Mouse (Mus musculus) right cerebral cortex, postnatal 36 days (tissue): ENCODE measurements around the gene Mettl5.

Experiments used
- DNase-seq, 2 experiments: peaks; one replicate each; pipeline ENCODE4 v3.0.0; 2022; ENCODE audit warnings: low spot score in 2 of 2, mixed read lengths in 1 of 2

Gene Mettl5

GRCm38 (mm10) chr2:69856392-69856791 lies 29.0 kb downstream of the Mettl5 start:
- DNase-seq: no peak

- DNase-seq: no peak
These were observed 33.9 kb downstream of the Mettl5 start for GRCm38 (mm10) chr2:69851427-69852058.

GRCm38 (mm10) chr2:69849215-69849614 lies 36.2 kb downstream of the Mettl5 start:
- no peak for DNase-seq

GRCm38 (mm10) chr2:69840261-69840660 lies 45.2 kb downstream of the Mettl5 start:
- DNase-seq: no peak

- no peak for DNase-seq
These were observed 46.7 kb downstream of the Mettl5 start for GRCm38 (mm10) chr2:69838707-69839106.

GRCm38 (mm10) chr2:69837996-69838395 lies 47.4 kb downstream of the Mettl5 start:
- DNase-seq: no peak

GRCm38 (mm10) chr2:69837244-69837967 lies 48.0 kb downstream of the Mettl5 start:
- no peak for DNase-seq

GRCm38 (mm10) chr2:69830116-69830515 lies 55.3 kb downstream of the Mettl5 start:
- DNase-seq: no peak

GRCm38 (mm10) chr2:69829680-69830079 lies 55.7 kb downstream of the Mettl5 start:
- no peak for DNase-seq

GRCm38 (mm10) chr2:69828031-69828430 lies 57.4 kb downstream of the Mettl5 start:
- no peak for DNase-seq

- DNase-seq: no peak
These were observed 59.0 kb downstream of the Mettl5 start for GRCm38 (mm10) chr2:69826380-69826779.

- DNase-seq: no peak
These were observed 59.5 kb downstream of the Mettl5 start for GRCm38 (mm10) chr2:69825898-69826297.

- DNase-seq: no peak
These were observed 62.2 kb downstream of the Mettl5 start for GRCm38 (mm10) chr2:69823129-69823677.

- peak in 1 of 2 experiments; percentile 16 for DNase-seq
These were observed 62.9 kb downstream of the Mettl5 start for GRCm38 (mm10) chr2:69822361-69823128.

GRCm38 (mm10) chr2:69821711-69822110 lies 63.7 kb downstream of the Mettl5 start, which contains the start of gene Klhl23:
Klhl23 (plus strand) TSS chr2:69821944.
- no peak for DNase-seq
